Mouse (Mus musculus) heart, embryonic 16.5 days (tissue): ENCODE measurements at regions not wholly inside any gene's neighbourhood (a gene's known extent, or its start where the extent isn't known, plus 50 kb on each side); places are given as distances from the start of the nearest gene placed in this dataset.

Experiments
- ATAC-seq: fragments of 200-750 bp; cut with Nextera tagmentation; replicated peaks from 2 replicates; pipeline ENCODE4 v1.8.0; 2017; ENCODE audit warnings: moderate number of reproducible peaks; ENCODE audit not compliant: insufficient read depth, low FRiP score; ENCODE audit errors: extremely low read depth
- H3K27ac ChIP-seq: fragments of 300-500 bp; sonication (generic); 2 replicates; pipeline ENCODE4 v1.5.1; 2014; ENCODE audit warnings: mild to moderate bottlenecking, low read length, control low read depth, moderate library complexity
- H3K27me3 ChIP-seq: fragments of 300-500 bp; sonication (generic); 2 replicates; pipeline ENCODE4 v1.6.1; 2014; ENCODE audit warnings: low read length, mixed read lengths; ENCODE audit not compliant: control insufficient read depth, insufficient read depth
- H3K36me3 ChIP-seq: fragments of 300-500 bp; sonication (generic); 2 replicates; pipeline ENCODE4 v1.6.1; 2014; ENCODE audit not compliant: control insufficient read depth, insufficient read depth
- H3K4me1 ChIP-seq: fragments of 300-500 bp; sonication (generic); 2 replicates; pipeline ENCODE4 v1.6.1; 2014; ENCODE audit warnings: low read length, mixed read lengths; ENCODE audit not compliant: control insufficient read depth, insufficient read depth
- H3K4me2 ChIP-seq: fragments of 300-500 bp; sonication (generic); 2 replicates; pipeline ENCODE4 v1.6.1; 2014; ENCODE audit warnings: low read depth, mild to moderate bottlenecking, control low read depth, low read length
- H3K4me3 ChIP-seq: fragments of 300-500 bp; sonication (generic); 2 replicates; pipeline ENCODE4 v1.5.1; 2014; ENCODE audit warnings: mild to moderate bottlenecking, control low read depth, low read length
- H3K9ac ChIP-seq: fragments of 300-500 bp; sonication (generic); 2 replicates; pipeline ENCODE4 v1.6.1; 2014; ENCODE audit warnings: low read length, control low read depth
- H3K9me3 ChIP-seq: fragments of 300-500 bp; sonication (generic); replicated peaks from 2 replicates; pipeline ENCODE4 v1.6.1; 2016; ENCODE audit warnings: low read length; ENCODE audit not compliant: control insufficient read depth
- whole genome bisulfite sequencing: fragments of 180-500 bp; shearing (Covaris S2); extraction: QIAGEN DNeasy Blood & Tissue Kit; methylation state at CpG from one replicate; pipeline ENCODE4 v1.1.7; 2014; 5-methylcytosine and 5-hydroxymethylcytosine counted together

DNA sequence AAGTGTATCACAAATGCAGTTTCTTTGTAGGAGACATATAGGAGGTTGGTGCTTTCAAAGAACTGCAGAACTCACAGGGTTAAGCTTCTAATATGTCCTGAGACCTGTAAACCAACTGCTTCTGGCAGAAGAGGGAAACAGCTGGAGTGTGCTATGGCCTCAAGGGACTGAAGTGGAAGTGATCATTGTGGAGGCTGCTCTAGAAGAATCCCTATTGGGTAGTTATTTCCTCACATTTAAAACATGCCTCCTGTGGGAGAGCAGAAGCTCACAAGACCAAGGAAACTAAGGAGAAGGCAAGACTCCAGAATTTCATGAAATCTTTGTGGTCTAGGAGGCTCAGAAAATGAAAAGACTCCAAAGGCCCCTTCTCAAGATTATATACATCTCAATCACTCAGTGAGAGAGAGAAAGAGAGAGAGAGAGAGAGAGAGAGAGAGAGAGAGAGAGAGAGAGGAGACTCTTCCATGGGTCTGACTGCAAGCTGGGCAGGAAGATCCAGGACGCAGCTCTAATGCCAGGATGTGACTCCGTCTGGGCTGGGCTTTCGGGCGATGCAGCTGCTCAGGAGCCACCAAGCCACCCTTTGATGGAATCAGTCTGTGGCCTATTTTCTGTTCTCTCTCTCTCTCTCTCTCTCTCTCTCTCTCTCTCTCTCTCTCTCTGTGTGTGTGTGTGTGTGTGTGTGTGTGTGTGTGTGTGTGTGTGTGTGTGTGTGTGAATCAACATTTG is 93.3 kb downstream of the Pdcl3 start:
- no peak overlapping the region for H3K9ac ChIP-seq
- H3K36me3 ChIP-seq = no peaks in the 10 kb centered on the region
- H3K4me2 ChIP-seq = no peak overlapping the region
- WGBS = 71% methylated on average over 4 of the region's 4 CpGs
- no peak overlapping the region for H3K27ac ChIP-seq
- no peaks in the 10 kb centered on the region for H3K4me1 ChIP-seq
- H3K27me3 ChIP-seq = no peaks in the 10 kb centered on the region
- no peaks in the 10 kb centered on the region; the same call in 1 of the 2 replicates for H3K9me3 ChIP-seq
- no peak overlapping the region for H3K4me3 ChIP-seq
- no peak for ATAC-seq

DNA sequence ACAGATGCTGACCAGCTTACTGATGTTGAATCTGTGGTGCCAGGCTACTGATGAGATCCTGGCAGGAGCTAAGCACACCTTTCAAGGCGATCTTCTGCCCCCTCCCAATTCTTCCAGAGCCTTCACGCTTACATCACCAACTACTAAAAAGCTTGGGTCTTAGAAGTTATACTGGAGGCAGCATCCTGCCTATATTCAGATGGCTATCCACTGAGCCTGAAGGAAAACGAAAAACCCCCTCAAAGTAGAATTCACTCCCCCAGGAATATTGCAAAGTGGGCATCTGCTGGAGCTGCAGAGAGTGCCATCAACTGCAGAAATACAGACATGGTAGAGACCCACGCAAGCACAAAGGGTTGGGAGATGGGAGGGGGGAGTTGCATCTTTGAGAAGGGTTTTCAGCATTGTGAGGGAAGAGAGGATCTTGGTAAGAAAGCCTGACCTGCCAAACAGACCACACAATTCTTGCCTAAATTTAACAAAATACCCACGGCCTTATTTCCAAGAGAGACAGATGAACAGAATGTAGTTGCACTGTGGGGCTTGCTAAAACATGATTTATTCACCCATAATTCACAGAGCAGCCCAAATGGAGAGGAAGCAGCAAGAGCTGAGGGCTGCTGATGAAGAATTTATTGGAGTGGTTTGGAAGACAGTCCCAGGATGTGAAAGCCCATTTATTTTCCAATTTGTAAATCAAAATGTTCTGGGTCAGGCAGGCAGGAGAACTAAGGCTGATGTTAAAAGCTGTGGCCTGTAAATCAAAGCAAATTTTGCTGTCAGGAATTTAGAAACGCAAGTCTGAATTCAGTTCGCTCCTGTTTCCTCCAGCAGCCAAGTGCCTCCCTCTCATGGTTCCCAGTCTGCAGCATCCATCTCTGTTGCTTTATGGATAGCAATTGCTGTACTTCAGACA is 98.8 kb downstream of the Pdcl3 start:
- H3K4me3 ChIP-seq = no peak overlapping the region
- ATAC-seq = no peak
- H3K36me3 ChIP-seq = no peaks in the 10 kb centered on the region
- WGBS = 83% methylated on average over 7 of the region's 7 CpGs
- H3K27me3 ChIP-seq = no peaks in the 10 kb centered on the region
- H3K27ac ChIP-seq = no peak overlapping the region
- H3K9ac ChIP-seq = no peak overlapping the region
- H3K4me1 ChIP-seq = no peaks in the 10 kb centered on the region
- peaks cover 6% of the 10 kb centered on the region; the same call in 1 of the 2 replicates for H3K9me3 ChIP-seq
- H3K4me2 ChIP-seq = no peak overlapping the region

DNA sequence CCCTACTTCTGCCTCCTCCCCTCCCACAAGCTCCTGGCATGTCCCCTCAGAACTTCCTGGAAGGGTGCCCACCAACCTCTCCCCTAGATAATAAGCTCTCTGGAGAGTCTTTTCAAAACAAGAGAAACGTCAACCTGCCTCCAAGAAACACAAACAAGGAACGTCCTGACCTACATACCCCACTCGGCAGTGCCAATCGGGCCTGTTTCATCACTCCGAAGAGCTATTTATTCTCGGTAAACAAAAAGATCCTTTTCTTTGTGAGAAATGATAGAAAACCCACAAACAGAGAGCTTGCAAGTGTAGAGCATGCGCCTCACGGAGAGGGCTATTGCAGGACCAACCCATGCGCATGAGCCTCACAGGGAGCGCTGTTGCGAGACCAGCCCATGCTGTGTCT is 100.9 kb downstream of the Pdcl3 start:
- H3K27me3 ChIP-seq = no peaks in the 10 kb centered on the region
- no peak overlapping the region for H3K27ac ChIP-seq
- no peak overlapping the region for H3K9ac ChIP-seq
- no peak overlapping the region for H3K4me3 ChIP-seq
- no peaks in the 10 kb centered on the region for H3K36me3 ChIP-seq
- 70% methylated on average over 11 of the region's 11 CpGs for WGBS
- peaks cover 6% of the 10 kb centered on the region; the same call in 1 of the 2 replicates for H3K9me3 ChIP-seq
- no peaks in the 10 kb centered on the region for H3K4me1 ChIP-seq
- H3K4me2 ChIP-seq = no peak overlapping the region
- no peak for ATAC-seq

DNA sequence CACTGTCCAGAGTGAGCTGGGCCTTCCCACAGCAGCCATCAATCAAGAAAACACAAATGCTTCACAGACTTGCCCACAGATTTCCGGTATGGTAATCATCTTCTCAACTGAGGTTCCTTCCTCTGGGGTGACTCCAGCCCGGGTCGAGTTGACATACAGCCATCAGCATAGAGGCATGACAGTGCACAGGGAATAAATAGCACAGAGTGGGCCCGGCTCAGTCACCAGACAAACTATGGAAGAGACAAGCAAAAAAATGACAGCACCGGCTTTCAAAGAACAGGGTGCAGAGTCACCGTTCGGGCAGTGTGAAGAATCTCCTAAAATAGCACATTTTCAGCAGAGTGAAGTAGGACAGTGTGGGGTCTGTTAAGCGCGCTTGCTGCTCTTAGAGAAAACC is 103.7 kb upstream of the Npas2 start:
- Histone ChIP-seq H3K4me2 (no peak overlapping the region), H3K36me3 (no peaks in the 10 kb centered on the region), H3K4me3 (no peak overlapping the region), H3K9me3 (peaks cover 3% of the 10 kb centered on the region; the same call in 1 of the 2 replicates), H3K9ac (no peak overlapping the region), H3K27ac (no peak overlapping the region), H3K27me3 (no peaks in the 10 kb centered on the region), H3K4me1 (no peaks in the 10 kb centered on the region)
- ATAC-seq = no peak
- WGBS = 41% methylated on average over 9 of the region's 9 CpGs

DNA sequence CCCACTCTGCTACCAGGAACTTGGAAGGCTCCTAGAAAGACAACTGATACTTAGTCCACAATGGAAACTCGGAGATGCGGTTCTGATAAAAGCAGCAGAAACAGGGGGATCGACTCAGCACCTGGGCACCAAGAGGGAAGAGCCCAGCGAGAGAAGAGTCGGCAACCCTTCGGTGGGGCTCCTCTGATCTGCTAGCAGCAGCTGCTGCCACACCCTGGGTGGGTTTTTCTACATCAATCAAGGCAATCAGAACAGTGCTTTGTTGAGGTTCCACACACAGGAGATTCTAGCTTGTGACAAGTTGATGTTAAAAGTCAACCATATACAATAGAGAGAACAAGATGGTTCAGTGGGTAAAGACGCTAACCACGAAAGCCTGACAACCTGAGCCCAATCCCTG is 102.4 kb upstream of the Npas2 start:
- Histone ChIP-seq H3K4me1 (no peaks in the 10 kb centered on the region), H3K9ac (no peak overlapping the region), H3K4me2 (no peak overlapping the region), H3K27ac (no peak overlapping the region), H3K9me3 (no peaks in the 10 kb centered on the region), H3K36me3 (no peaks in the 10 kb centered on the region), H3K27me3 (no peaks in the 10 kb centered on the region), H3K4me3 (no peak overlapping the region)
- ATAC-seq = no peak
- 79% methylated on average over 8 of the region's 8 CpGs for WGBS

DNA sequence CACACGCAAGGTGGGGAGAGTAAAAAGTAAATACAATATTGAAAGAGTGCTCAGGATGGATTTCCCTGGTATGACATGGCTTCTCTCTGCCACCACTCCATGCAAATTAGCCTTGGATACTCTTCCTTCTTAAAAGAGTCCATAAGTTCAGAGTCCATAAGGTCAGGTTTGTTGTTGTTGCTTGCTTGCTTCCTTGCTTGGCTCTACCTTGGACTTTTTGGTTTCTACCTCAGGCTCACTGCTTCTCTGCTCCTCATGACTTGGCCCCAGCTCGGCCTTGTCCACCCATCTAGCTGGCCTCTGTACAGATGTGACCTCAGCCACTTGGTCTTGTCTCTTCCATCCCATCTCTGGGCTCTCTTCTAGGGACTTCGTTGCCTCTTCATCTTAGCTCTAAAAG is 101.9 kb upstream of the Npas2 start:
- ATAC-seq = no peak
- Histone ChIP-seq H3K9me3 (no peaks in the 10 kb centered on the region), H3K27me3 (no peaks in the 10 kb centered on the region), H3K27ac (no peak overlapping the region), H3K4me2 (no peak overlapping the region), H3K36me3 (no peaks in the 10 kb centered on the region), H3K9ac (no peak overlapping the region), H3K4me3 (no peak overlapping the region), H3K4me1 (0 out of 2 replicates have a peak, but pooled peaks cover under 1% of the 10 kb centered on the region)
- 89% methylated on average over 3 of the region's 3 CpGs for WGBS

DNA sequence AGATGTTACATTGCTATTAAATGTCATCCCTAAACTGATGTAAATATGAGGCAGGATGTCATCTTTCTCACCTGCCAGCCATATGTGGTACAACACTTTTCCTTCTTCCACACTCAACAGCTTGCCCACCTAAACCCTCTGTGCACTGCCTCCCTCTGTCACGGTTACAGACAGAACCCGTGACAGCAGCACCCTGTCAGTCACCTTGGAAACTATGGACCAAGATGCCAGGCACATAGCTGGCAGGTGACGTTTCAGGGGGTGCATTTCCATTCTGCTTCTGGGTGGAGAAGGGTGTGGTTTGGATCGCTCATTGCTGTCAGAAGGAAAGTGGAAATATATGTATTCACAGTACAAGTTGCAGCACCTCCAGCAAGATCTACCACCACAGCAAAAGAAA is 100.2 kb upstream of the Npas2 start:
- Histone ChIP-seq H3K9ac (no peak overlapping the region), H3K4me1 (peaks cover 5% of the 10 kb centered on the region; the same call in 1 of the 2 replicates), H3K4me3 (no peak overlapping the region), H3K9me3 (no peaks in the 10 kb centered on the region), H3K27me3 (no peaks in the 10 kb centered on the region), H3K36me3 (no peaks in the 10 kb centered on the region), H3K4me2 (no peak overlapping the region), H3K27ac (no peak overlapping the region)
- no peak for ATAC-seq
- 72% methylated on average over 4 of the region's 4 CpGs for WGBS

DNA sequence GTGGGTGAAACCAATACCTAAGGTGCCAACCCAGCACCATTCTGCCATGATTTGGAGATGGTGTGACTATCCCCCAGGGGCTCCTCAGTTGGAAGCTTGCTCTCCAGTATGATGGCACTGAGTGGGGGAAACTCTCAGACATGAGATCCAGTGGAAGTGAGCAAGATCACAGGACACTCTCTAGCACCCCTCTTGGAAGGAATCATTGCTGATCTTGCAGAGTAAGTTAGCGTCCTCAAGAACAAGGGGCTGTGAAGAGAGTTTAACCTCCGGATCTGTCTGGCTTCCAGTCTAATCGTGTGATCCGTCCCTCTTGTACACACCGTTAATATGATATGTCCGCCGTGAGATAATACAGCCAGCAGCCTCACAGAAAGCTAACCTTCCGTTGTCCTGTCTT is 99.5 kb upstream of the Npas2 start:
- H3K27ac ChIP-seq = no peak overlapping the region
- 84% methylated on average over 8 of the region's 8 CpGs for WGBS
- no peaks in the 10 kb centered on the region for H3K36me3 ChIP-seq
- no peaks in the 10 kb centered on the region for H3K27me3 ChIP-seq
- no peak overlapping the region for H3K4me3 ChIP-seq
- no peak for ATAC-seq
- no peak overlapping the region for H3K9ac ChIP-seq
- H3K4me1 ChIP-seq = peaks cover 5% of the 10 kb centered on the region; the same call in 1 of the 2 replicates
- H3K4me2 ChIP-seq = no peak overlapping the region
- H3K9me3 ChIP-seq = no peaks in the 10 kb centered on the region

DNA sequence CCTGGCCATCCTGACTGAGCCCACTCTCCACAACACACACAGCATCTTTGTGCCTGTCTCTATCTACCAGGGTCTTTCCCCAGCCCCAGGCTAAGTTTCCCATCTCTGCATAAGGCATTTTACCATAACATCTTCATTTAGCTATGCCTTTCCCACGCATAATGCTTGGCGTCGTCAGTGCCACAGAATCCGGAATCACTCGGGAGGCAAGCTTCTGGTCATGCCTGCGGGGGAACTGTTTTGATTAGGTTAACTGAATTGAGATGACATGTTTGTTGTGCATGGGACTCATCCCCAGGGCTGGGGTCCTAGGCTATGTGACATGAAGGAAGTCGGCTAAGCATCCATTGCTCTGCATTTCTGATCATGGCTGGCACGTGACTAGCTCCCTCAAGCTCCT is 97.6 kb upstream of the Npas2 start:
- H3K27ac ChIP-seq = no peak overlapping the region
- 0 out of 2 replicates have a peak, but pooled peaks cover 2% of the 10 kb centered on the region for H3K9me3 ChIP-seq
- no peak overlapping the region for H3K9ac ChIP-seq
- ATAC-seq = no peak
- H3K4me1 ChIP-seq = peaks cover 5% of the 10 kb centered on the region; the same call in 1 of the 2 replicates
- WGBS = 95% methylated on average over 8 of the region's 8 CpGs
- no peak overlapping the region for H3K4me2 ChIP-seq
- no peak overlapping the region for H3K4me3 ChIP-seq
- no peaks in the 10 kb centered on the region for H3K27me3 ChIP-seq
- no peaks in the 10 kb centered on the region for H3K36me3 ChIP-seq
